Mouse (Mus musculus): ENCODE measurements at regions not wholly inside any gene's neighbourhood (a gene's known extent, or its start where the extent isn't known, plus 50 kb on each side); places are given as distances from the start of the nearest gene placed in this dataset.

GRCm38 (mm10) chr4:56160551-56161256, 579.2 kb upstream of the Gm26657 start:
- no peak for DNase-seq (ENCODE audit: low read depth)

DNA sequence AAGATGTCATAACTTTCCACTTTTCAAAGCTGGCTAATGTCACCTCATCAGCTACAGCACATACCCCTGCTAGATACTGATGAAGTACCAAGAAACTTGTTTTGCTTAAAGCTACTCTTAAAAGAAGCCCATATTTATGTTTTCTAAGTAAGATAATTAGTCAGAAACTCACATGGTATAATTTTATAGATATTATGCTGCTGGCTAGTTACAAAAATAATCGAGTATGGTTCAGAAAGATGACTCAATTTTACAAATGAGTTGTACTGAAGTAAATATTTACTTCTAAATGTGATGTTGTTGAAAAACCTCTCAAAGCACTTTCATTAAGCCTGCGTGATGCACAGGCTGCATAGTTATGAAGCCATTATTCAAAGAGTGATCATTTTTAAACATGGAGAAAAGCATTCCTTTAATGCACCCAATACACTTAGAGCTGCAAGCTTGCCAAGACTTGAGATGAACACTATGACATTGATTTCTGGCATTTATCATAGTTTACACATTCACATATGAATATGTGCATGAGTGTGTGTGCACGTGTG, 582.3 kb upstream of the Gm26657 start:
- no peak for DNase-seq (ENCODE audit: low read depth)

GRCm38 (mm10) chr4:56150716-56151115, 589.2 kb upstream of the Gm26657 start:
- DNase-seq (ENCODE audit: low read depth), result no peak

GRCm38 (mm10) chr4:56143827-56144226, 596.0 kb upstream of the Gm26657 start:
- DNase-seq (ENCODE audit: low read depth), result no peak

GRCm38 (mm10) chr4:56136837-56137236, 603.0 kb upstream of the Gm26657 start:
- no peak for DNase-seq (ENCODE audit: low read depth)

DNA sequence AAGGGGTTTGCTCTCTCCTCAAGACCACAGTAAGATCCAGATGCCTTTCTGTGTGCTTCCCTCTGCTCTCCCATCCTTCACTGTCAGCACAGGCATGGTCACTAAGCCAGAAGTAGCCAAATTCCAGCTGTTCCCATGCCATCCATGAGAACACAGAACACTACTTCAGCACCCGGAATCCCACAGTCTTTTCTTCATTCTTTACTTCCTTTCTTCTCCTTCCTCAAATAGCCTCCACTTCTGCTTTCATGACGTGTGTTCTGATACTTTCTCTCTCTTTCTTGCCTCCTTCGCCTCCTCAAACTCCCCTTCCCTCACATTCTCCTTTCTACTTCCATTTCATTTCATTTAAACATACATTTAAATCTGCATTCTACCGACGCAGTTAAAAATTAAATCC, 602.1 kb upstream of the Klf4 start:
- no peak for DNase-seq (ENCODE audit: low read depth)

DNA sequence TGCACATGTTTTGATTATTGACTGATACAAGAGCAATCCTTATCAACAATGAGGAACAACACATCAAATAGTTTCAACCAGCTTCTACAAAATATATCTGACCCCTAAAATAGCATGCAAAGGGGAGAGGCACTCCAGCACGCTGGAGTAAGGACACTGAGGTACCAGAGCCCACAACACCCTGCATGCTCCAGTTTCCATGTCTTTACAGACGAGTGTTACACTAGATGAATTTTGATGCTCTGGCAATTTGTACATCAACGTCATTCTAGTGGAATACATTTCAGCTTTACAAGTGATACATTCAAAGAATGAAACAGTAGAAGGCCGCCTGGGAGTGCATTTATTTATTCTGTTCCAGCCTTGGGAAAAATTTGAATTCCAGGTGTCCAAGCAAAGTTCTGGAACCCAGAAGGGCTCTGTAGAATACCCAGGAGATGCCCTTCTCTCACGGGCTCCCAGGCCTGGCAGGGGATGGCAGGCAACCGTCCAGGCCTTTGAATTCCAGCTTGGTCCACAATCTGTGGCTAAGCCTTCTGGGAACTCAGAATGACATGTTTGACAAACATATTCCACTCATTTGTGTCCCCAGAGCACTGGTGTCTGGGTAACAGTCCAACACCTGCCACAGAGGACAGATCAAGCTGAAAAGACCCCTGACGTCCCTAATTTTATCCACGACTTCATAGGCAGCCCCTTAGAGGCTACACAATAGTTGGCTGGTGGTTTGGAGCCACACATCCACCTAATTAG, 595.6 kb upstream of the Klf4 start:
- DNase-seq (ENCODE audit: low read depth), result no peak

DNA sequence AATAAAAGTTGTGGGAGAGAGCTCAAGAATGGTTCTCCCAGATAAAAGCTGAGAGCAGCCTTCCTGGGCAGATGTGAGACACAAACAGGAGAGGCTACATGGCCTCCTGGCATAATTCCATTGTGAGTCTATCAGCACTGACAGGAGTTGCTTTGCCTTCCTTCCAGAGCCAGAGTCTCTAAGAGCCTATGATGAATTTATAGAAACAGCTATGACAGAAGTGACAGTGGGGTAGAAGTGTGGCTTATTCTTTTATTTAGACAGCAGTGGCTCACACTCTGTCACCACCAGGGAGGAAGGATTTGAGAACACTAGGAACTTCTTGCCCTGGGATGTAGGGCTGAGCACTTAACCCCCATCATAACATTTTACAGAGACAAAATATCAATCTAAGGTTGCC, 592.2 kb upstream of the Klf4 start:
- no peak for DNase-seq (ENCODE audit: low read depth)

DNA sequence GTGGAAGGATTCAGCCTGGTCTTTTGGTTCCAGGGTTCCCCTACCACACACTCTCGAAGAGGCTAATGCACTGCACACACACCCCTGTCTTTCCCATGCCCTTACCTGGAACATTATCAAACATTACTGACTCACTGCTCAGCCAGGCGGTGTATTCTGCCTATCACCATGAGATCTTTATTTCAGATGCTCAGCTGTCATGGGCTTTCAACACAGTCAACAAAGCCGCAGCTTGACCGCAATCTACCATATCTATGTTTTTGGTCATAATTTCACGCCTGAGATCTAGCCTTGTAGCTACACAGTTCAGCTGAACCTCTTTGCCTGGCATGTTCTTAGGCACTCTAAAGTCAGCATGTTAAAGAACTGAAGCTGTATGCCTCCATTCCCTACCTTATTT, 589.9 kb upstream of the Klf4 start:
- no peak for DNase-seq (ENCODE audit: low read depth)

- no peak for DNase-seq (ENCODE audit: low read depth)
Measured at GRCm38 (mm10) chr4:56121664-56122063, 589.4 kb upstream of the Klf4 start.

DNA sequence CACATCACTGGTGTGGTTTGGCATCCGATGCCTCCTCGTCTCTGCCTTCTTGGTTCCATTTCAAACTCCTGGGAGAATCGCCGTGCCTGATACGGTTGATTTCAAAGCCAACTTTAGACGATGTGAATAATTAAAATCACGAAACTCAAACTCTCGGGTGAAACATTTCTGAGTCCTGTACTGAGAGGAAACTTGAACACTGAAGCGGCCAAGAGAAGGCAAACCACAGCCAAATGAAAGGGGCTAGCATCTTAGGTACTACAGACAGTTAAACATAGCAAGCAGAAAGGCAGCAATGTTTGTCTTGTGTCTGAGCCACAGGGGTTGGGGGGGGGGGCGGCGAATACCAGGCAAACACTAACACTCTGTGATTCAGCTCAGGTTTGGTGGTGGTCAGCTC, 588.1 kb upstream of the Klf4 start:
- no peak for DNase-seq (ENCODE audit: low read depth)

DNA sequence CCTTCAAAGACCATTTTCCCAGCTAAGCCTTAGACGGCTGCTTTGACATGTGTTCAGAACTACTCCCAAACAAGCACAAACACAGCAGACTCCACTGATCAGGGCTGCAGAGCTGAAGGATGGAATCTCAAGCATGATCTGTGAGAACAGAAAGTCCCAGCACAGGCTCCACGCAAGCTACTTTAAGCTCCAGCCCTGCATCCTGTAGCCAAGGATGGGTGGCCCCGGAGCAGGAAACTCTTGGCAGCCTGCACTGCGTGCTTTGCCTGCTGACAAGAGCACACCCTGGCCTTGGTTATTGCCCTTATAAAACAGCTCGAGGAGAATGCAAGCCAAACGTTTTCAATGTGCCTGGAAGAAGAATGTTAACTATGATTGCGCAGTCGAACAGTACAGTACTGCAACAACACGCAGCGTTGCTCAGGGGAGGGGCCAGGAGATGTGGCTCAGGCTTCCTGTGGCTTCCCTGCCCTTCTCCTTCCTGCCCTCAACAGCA, 581.5 kb upstream of the Klf4 start:
- DNase-seq (ENCODE audit: low read depth), result peak; percentile 78

DNA sequence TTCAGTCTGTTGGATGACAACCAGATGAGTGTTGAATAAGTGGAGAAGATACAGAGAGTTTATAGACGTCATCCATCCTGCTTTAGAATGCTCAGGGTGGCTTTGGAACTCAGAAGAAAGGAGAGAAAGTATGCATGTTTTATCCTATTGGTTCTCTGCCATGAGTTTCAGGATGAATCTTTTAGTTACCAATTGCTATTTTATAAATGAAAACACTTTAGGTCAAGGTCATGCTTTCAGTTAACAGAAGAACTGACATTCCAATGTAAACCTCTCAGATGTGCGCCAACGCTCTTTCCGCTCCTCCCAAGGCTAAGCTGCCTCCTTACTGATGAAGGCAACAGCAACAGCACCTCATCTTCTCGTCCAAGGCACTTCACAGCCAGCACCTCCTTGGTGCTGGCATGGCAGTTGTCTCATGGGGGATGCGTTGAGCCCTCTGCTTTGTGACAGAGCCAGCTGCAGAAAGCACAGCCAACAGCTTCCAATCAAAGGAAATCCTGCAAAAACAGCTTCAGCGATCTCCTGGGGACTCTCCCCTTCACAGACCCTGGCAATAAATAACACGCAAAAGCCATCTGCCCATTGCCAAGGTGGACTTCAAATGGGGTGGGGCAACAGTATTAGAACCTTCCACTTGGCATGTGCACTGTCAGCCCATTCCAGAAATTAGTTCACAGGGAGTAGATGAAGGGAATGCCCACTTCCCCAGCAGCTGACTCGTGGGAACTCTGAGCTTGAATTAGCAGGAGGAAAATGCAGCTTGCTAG, 580.9 kb upstream of the Klf4 start:
- no peak for DNase-seq (ENCODE audit: low read depth)

DNA sequence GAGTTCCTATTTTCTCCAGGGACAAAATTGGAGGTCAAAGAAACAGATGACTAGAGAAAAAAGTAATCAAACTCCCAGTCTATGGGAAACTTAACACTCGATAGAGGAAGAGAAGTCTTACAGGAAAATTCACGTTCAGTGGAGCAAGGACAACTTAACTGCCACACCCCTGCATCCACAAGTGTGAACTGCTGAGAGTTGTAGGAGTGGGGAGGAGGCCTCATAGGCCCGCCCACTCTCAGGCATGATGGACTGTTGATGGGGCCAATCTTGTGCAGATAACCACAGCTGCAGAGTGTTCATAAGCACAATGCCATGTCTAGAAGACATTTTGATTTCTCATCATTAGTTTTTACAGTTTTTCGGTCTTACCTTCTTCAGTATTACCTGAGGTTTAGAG, 574.7 kb upstream of the Klf4 start:
- no peak for DNase-seq (ENCODE audit: low read depth)

DNA sequence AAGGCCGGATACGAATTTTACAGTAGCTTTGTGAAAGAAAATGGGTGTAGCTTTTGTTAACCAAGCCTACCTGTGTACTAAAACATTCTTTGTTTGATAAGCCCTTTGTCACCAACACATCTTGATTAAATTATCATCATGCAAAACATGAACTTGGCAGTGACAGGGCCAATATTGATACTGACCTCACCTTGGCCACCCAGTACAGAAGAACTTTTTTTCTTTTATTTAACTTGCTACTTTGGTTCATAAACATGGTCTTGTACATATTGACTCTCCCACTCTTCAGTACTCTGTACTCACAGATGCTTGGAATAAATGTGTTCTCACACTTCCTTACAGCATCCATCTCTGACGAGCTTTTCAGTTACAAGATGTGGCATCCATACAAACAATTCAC, 570.0 kb upstream of the Klf4 start:
- no peak for DNase-seq (ENCODE audit: low read depth)

GRCm38 (mm10) chr4:56090796-56091195, 558.5 kb upstream of the Klf4 start:
- no peak for DNase-seq (ENCODE audit: low read depth)

DNA sequence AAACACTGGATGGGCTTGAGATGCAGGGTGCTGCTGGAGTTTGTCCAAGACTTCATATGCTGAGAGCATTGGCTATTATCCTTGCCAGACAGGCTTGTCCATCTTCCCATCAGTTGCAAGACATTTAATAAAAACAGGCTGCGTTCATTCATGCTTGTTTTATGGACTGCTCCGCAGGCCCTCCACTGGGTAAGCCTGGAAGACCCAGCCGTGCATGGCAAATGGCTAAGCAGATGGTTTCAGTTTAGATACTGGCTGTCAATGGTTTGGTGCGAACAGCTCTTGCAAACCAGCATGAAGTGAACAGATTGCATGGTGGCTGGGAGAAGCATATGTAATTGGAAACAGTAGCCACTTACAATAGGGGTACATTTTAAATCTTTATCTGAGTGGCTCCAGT, 556.4 kb upstream of the Klf4 start:
- DNase-seq (ENCODE audit: low read depth), result no peak

- DNase-seq (ENCODE audit: low read depth), result no peak
Measured at GRCm38 (mm10) chr4:56086306-56086705, 554.0 kb upstream of the Klf4 start.

- DNase-seq (ENCODE audit: low read depth), result no peak
Measured at GRCm38 (mm10) chr4:56084205-56084604, 551.9 kb upstream of the Klf4 start.

GRCm38 (mm10) chr4:56082411-56082810, 550.1 kb upstream of the Klf4 start:
- no peak for DNase-seq (ENCODE audit: low read depth)

DNA sequence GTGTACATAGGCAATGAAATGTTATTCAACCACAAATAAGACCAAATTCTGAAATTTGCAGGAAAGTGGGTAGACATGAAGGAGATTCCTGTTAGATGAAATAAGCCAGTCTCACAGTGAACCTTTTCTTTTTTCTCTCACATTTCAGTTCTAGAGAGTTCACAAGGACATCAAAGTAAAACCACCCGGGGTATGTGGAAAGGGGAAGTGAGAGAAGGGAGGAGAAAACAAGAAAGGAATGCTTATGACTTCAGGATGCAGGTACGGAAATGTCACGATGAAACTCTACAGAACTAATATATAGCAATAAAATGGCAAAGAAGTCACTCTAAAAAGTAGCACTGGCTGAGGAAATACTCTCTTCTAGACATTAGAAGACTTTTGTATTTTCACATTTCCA, 548.7 kb upstream of the Klf4 start:
- DNase-seq (ENCODE audit: low read depth), result no peak

DNA sequence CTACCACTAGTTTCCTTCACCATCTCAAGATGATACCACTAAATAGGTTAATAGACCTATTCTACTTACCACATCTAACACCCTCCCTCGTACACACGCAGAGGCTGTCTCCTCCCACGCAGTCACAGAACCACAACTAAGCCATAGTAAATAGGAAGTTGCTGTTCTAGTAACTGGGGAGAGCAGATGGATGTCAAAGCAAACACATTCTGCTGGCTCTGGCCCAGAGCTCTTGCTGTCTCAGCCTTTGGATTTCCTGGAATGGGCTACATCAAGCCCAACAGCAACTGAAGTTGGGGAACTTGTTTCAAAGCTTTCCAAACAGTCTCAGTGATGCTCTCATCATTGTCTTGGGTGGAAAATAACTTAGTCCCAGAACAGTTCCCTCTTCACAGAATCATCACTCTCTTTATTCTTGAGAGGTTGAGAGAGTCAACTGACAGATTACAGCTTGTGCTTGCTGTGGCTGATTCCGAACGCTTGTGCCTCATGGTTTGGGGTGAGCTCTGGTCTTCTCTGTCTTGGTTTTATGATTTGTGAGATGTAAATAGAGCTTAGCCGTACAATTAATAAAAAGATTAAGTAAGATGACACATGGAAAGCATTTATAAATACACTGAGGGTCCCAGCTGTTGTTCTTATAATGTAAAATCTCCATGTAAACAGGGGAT, 538.5 kb upstream of the Klf4 start:
- no peak for DNase-seq (ENCODE audit: low read depth)

Measured in gonadal fat pad, adult 2 months (tissue).